Mouse (Mus musculus): ENCODE data around the gene Hnrnpdl.

The Hnrnpdl gene

DNA sequence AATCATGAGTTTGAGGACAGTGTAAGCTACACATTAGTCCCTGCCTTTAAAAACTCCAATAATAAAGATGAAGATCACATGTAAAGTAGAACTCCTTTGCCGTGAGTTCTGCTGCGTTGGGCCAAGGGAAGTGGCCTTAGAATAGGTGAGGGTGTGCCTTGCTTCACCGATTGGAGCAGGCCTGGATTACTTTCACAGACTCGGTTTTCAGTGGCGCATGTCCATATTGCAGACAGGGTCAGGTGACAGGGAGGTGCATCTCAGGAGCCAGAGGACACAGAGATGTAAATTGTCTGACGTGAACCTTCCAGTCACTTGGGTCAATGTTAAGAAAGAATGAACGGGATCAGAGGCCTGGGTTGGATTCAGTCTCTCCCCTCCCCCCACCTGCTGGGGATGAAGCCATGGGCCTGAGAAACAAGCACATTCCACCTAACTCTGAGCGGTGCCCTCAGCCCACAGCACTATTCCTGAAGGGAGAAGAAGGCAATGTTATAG, 7.7 kb upstream of the Hnrnpdl start:
- no peak for DNase-seq (ENCODE audit: low spot score in 2 of 2)

DNA sequence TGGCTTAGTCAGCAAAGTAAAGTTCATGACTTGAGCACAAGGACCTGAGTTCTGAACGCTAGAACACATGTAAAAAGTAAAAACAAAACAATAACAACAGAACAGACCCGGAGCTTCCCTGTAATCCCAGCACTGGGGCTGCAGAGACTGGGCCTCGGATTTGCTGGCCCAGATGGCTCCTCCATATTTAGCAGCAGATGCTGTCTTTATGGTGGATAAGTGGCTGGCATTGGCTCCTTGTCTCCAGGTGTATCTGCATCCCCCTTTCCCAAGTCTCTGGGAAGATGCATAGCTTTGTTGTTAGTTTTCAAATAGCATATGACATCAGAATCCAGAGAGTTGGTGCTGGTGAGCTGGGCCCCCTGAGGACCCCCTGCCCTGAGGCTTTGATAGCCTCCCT, 6.6 kb upstream of the Hnrnpdl start:
- no peak for DNase-seq (ENCODE audit: low spot score in 2 of 2)

DNA sequence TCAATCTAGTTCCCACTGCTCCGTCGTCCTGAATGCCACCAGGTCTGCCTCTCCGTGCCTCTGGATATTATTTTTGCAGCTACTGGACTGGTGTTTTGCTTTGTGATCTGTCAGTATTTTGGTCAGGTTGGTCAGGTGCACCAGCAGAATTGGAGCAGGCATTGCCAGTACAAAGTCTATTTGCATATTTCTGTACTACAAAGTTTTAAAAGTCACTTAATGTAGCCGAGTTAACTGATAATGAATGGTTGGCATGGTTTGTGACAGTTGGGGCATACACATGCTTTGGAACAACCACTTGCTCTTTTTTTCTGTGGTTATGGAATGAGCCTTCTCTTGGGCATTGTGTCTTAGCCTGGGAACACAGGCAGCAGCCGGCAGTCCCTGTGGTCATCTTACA, 5.2 kb upstream of the Hnrnpdl start:
- no peak for DNase-seq (ENCODE audit: low spot score in 2 of 2)

DNA sequence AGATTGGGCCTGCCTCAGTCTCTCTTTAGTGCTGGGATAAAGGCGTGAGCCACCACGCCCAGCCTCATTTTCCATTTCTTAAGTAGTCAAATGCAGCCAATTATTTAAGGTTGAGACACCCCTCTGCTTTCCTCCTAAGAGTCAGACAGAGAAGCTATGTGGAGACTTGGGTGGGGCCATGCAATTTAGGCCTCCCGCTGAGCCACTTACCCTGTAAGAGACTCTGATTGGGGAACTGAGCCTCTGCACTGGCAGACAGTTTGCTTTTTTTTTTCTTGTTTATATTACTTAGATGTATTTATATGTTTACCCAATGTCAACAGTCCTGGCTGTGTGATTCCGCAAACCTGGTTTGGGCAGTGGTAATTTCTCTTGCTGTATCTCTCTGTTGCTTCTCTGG, 4.6 kb upstream of the Hnrnpdl start:
- no peak for DNase-seq (ENCODE audit: low spot score in 2 of 2)

DNA sequence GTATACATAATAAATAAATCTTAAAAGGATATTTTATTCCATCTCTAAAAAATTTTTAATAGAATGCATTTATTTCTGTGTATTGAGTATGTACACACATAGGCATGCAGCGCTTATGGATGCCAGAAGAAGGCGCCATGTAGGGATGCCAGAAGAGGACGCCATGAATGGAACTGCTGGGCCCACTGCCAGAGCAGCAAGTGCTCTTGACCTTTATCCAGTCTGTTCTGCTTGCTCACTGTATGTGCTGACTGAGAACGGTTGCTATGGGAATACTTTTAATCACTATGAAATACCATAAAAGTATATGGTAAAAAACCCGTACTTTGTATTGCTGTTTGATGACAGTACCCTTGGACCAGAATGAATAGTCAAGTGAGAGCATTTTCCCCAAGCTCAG, 3.9 kb upstream of the Hnrnpdl start:
- DNase-seq (ENCODE audit: low spot score in 2 of 2), result peak in 1 of 2 experiments; percentile 33

DNA sequence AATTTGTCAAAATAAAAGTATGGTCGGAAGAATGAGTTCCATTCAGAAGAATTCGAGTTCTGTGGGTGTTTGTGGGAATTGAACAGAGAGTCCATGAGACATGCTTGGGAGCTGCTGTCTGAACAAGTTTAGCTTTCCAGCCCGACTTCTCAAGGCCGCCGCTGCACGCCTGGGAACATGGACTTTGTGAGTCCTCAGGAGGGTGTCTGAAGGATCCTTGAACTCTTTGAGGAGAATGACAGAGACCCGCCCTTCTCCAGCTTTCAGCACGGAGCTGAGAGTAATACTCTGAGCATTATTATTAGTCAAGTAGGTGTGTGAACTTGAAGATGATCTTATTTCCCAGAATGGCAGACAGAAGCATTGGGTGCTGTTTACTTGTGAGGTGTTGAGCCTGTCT, 3.0 kb upstream of the Hnrnpdl start:
- DNase-seq (ENCODE audit: low spot score in 2 of 2), result no peak

DNA sequence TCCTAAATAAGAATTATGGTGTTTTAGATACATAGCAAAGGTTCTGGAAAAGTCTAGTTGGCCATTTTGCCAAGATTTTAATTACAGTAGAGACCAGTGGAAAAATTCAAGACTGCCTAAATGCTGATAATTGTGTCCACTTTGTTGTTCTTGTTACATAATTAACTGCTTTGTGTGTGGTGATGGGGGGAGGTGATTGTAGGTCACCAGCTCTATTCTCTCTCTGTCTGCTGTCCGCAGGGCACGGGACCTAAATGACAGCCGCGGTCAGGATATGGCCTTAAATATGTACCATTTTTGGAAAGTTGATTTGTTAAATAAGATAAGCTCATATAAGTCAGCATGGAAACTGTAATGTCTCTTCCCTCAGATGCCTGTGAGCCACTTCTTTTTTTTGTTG, 1.8 kb upstream of the Hnrnpdl start:
- DNase-seq (ENCODE audit: low spot score in 2 of 2), result no peak

DNA sequence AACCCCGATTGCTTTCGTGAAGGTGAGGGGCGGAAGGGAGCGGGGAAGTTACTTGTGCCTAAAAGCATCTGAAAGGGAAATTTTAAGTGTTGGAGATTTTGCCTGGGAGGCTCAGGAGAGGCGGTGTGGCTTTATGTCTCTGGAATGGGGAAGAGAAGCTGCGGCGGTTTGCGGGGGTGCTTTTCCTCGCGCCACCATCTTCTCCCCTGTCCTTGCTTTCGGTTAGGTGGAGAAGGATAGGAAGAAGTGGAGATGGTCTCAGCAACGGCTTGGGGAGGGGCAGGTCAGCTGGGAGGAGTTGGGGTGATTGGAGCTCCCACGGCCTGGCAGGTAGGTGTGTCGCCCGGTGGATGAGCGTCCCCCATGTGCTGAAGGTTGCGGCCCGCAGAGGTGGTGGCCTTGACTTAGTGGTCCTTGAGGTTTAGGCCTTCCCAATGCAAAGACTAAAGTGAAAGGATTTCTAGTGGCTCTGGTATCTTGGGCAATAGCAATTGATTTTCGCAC, 869 bp upstream of the Hnrnpdl start:
- DNase-seq (ENCODE audit: low spot score in 2 of 2), result peak in 1 of 2 experiments; percentile 47

DNA sequence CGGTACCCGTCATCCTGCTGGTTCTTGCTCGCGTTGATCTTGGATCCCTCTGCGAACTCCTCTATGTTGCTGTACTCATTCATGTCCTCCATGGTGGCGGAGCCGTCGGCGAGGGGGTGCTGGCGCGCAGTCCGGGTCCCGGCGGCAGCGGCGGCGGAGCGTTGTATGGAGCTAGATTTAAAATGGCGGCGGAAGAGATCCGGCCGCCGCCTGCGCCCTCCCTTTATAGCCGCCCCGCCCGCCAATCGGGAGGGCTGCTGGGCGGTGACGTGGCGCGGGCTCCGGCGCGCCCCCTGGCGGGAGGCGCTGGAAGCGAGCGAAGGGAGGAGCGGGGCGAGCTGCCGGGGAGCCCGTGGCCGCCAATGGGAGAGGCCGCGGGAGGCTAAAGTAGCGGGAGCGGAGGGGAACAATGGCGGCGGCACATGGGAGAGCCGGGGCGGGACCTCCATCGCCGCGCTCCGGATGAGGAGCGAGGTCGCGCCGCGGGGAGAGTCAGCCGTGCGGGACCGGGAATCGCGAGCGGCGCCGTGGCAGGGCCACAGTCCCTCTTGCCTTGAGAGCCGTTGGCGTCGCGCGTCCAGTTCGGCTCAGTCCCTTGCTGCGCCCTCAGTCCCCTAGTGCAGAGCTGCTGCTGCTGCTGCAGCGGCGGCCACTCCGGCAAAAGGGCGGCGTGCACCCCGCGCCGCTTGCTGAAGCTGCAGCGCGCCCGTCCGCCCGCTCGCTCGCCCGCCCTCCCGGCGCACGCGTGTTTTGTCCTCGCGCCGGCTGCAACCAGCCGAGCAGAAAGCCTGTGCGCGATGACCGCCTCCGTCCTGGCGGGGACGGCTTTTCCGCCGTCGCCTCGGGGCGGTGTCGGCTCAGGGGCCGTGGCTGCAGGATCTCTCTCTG, 506 bp downstream of the Hnrnpdl start:
- peak; percentile 97 to 98 for DNase-seq (ENCODE audit: low spot score in 2 of 2)

DNA sequence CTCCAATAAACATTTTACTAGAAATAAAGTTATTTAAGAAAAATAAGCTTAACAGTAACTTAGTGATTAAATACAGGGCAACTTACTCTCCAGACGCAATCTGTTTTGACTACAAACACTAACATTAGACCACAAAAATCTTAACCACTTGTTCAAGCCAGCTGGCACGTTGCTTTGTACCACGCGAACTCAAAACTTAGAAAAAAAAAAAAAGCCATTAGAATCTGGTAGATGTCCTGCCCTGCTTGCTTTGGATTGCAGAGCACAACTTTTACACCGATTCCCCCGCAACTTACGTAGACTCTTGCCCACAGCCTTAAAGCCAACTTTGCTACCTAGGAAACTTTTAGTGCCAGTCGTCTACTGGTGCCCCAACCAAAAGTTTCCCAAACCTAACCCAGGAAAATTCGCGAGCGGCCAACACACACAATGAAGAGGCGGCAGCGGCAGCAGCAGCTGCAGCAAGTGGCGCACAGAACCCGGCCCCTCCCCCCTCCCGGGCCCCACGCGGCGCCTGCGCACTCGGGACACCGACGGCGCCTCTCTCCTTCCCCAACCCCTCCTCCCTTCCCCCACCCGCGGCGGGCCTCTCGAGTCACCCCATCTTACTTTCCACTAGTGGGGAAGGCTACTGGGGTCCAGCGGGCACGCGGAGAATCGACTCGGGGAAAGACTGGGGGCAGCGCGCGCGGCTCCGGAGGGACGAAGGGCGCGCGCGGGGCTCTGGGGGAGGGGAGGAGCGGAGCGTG, 1.3 kb downstream of the Hnrnpdl start:
- peak in 1 of 2 experiments; percentile 94 for DNase-seq (ENCODE audit: low spot score in 2 of 2)

DNA sequence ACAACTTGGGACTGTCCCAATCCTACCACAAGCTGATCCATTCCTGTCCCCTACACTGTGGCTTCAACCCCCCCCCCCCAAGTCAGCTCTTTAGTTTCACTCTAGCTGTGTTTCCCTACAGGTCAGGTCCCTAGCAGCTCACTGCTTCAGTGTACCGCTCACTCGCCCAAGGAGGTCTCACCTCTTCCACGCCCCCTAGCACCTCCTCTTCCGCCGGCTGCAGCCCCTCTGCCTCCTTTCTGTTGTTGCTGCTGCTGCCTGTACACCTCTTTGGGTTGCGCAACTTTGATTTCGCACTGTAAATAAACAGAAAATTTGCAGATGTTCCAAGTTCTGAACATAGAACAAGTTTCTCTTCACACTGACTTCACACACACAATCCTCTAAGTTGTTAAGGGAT, 2.8 kb downstream of the Hnrnpdl start:
- peak in 1 of 2 experiments; percentile 22 for DNase-seq (ENCODE audit: low spot score in 2 of 2)

DNA sequence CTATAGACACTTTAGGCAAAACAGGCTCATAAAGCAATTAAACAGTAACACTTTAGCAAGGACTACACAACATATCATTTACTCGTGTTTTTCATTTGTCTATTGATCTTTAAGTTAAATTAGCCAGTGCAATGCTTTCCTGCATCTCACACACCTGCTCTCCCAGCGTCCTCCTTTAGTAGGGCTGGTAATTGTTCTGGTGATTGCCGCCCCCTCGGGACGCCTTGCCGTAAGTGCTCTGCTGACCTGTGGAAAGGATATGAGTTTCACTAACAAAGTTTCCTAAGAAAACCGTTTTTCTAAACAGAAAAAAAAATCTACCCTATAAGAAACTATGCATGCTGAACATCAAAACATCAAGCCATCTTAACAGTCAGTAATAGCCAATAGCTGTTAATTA, 3.5 kb downstream of the Hnrnpdl start:
- no peak for DNase-seq (ENCODE audit: low spot score in 2 of 2)

DNA sequence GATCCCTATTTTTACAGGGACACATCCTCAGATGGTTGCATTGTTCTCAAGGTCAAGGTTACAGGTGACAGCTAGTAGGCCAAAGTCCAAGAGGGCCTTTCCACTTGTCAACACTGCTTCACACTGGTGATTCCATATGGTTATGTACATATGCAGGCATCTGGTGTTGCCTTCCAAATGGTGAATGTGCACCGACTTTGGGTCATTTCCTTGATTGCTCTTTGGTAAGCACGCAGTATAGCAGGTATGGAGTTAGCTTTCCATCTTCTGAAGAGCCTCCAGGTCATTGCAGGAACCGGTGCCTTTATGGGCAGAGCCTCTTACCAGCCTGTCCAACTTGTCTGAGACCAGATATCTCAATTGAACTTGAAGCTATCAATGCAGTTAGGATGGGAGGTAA, 6.8 kb downstream of the Hnrnpdl start:
- DNase-seq (ENCODE audit: low spot score in 2 of 2), result no peak

DNA sequence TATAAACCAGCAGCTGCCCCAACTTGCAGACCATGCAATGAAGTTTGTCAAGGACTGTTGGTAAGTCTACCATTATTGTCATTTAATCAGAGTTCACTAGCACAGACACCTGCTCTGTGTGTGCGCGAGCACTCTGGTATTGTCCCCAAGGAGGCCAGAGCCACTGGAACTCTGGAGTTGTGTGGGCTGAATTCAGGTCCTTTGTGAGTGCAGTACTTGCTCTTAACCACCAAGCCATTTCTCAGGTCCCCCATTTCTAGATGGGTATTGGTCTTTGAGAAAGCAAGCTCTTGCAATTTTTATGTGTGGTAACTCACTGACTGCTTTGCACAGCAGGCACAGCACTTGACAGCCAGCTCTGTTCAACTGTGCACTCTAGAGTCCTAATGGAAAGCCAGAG, 7.4 kb downstream of the Hnrnpdl start:
- no peak for DNase-seq (ENCODE audit: low spot score in 2 of 2)

DNA sequence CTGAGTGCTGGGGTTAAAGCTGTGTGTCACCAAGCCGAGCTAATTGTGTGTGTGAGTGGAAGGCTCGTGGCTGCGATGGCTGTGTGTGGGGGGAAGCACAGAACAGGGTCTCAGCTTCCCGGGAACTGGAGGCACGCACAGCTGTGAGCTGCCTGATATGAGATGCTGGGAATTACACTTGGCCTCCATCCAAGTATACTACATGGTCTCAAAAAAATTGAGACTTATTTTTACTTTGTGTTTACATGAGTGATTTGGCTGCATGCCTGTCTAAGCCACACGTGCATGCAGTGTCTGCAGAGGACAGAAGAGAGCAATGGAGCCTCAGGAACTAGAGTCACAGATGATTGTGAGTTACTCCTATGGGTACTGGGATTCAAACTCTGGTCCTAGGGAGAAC, 9.4 kb downstream of the Hnrnpdl start:
- DNase-seq (ENCODE audit: low spot score in 2 of 2), result no peak

DNA sequence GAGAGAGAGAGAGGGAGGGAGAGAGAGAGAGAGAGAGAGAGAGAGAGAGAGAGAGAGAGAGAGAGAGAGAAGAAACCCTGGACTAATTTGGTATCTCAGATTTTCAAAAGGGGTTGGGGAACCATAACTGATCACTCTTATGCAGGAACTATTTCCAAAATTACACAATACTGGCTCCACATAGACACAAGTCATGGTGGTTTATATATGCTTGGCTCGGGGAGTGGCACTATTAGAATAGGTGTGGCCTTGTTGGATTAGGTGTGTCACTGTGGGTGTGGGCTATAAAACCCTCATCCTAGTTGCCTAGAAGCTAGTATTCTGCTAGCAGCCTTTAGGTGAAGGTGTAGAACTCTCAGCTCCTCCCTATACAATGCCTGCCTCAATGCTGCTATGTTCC, 14.6 kb downstream of the Hnrnpdl start:
- no peak for DNase-seq (ENCODE audit: low spot score in 2 of 2)

DNA sequence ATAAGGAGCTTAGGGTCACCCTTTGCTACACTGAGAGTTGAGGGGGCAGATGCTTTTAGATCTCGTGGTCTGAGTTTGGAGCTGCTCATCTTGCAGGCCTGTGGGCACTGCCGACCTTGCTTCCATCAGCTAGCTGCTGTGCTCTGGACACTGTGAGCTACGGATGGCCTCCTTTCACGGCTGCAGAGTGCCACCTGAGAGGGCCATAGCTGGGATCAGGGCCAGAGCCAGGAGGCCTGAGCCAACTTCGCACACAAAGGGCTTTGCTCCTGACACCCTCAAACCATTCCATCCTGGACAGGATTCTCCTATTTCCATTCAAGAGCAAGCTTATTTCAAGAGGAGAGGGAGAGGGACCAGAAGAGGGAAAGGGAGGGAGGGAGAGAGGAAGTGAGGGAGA, 15.1 kb downstream of the Hnrnpdl start:
- DNase-seq (ENCODE audit: low spot score in 2 of 2), result no peak

DNA sequence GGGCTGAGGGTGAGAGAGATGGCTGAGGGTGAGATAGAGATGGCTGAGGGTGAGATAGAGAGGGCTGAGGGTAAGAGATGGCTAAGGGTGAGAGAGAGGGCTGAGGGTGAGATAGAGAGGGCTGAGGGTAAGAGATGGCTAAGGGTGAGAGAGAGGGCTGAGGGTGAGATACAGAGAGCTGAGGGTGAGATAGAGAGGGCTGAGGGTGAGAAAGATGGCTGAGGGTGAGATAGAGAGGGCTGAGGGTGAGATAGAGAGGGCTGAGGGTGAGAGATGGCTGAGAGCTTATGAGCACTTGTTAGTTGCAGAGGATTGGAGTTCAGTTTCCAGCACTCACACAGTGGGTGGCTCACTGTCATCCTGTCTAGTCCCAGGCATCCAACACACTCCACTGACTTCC, 19.4 kb downstream of the Hnrnpdl start:
- no peak for DNase-seq (ENCODE audit: low spot score in 2 of 2)

DNA sequence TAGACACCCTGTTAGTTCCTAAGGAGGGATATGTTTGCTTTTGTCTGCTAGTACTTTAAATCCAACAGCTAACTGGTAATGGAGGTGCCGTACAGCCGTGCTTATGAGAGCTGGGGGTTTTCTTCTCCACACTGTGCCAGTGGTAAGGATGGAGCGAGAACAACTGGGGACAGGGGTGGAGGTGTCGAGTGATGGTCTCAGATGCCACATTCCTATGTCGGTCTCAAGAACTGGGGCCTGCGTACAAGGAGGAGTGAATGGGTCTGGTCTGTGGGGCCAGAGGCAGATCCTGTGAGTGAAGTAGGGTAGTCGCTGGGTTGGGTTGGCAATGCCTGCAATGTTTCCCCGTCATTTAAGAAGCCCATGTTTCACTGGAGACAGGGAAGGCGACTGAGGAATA, 26.9 kb downstream of the Hnrnpdl start:
- DNase-seq (ENCODE audit: low spot score in 2 of 2), result no peak

DNA sequence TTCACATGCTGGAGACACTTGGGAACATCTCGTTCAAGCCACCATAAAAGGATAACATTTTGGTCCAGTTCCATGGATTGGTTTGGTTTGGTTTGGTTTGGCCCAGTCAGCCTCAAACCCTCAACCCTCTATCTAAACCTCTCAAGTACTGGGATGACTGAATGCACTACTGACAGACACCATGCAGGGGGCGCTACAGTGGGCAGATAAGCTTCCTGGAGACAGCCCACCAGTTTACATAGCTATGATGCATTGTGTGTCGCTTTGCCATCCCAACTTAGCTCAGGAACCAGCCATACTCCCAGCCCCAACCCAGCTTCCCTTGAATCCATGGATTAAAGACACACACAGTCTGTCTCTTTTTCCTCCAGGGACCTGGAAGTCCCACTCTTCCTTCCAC, 31.0 kb downstream of the Hnrnpdl start:
- no peak for DNase-seq (ENCODE audit: low spot score in 2 of 2)

DNA sequence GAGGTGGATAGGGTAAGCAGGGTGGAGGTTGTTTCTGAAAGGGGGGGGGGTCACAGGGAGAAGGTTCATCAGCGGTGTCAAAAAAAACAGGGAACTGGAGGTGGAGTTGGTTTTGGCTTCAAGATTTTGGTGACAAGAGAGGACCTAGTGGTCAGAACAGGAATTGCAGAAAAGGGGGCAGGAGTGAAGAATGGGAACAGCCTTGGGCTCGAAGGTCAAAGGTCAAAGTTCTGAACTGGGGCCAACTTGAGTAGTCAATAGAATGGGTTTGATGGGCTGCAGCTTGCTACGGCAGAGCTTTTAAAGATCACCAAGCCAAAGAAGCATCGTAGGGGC, 32.5 kb downstream of the Hnrnpdl start:
- DNase-seq (ENCODE audit: low spot score in 2 of 2), result no peak

DNA sequence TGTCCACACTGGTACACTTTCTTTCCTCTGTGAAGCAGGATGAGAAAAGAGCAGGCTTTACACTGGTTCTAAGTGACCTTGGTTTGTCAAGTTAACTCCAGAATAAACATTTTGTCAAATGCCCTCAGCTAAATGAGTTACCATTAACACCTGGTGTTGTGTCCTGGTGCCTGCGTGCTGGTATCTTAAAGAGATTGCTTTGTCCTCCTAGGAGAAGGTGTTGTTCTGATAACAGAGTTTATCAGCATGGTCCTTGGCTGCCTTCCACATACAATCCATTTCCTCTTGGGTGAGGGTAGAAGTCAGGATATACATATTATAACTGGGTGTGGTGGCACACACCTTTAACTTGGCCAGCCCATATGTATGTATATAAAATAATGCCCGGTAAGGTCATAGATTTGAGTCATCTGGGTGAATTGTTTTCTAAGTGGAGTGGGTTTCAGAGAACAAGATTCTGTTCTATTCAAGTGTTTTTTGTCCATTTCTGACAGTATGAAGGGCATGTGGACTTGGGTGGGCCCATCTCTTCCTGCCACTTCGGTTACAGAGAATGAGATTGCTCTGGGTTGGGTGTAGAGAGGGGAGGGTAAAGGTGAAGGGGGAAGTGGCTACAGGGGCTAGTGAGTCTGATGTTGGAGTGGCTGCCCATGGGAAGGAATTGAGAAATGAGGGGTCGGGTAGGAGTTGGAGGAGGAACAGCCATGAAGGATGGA, 33.0 kb downstream of the Hnrnpdl start:
- DNase-seq (ENCODE audit: low spot score in 2 of 2), result no peak

Measured in spleen, postnatal 10 days (tissue).